Mouse (Mus musculus): ENCODE measurements around the gene Nsun6.
A peak's percentile ranks its signal among the peaks of the same experiment; 100 is the strongest.

The Nsun6 gene

GRCm38 (mm10) chr2:15054945-15055637, at the start of gene Nsun6:
TSS of gene Nsun6 (minus strand) at chr2:15055069.
- peak; percentile 98 for DNase-seq

GRCm38 (mm10) chr2:15104386-15104785, 49.5 kb upstream of the Nsun6 start:
- DNase-seq = no peak

DNA sequence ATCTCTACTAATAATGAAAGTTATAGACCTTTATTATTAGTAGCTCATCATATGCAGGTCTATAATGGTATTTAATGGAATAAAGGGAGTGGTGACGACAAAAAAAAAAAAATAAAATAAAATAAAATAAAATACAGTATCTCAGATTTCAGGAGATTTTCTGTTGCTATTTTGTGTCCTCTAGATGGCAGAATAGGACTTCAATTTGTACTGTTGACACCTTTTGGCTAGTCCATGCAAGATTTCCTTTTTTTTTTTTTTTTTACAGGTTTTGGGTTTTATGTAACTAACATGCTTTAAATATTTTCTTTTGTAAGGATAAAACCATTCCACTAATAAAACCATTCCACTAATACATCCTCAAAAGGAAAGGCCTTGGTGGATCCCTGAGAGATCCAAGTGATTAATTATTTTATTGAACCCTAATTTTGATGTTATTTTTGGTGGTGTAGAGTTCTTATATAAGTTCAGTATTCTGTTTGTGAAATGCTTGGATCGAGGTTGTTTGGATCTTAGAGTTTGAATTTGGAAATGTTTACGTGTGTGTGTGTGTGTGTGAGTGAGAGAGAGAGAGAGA, 41.7 kb upstream of the Nsun6 start:
- no peak for DNase-seq

- peak; percentile 25 for DNase-seq
Observed at GRCm38 (mm10) chr2:15087308-15087707, 32.4 kb upstream of the Nsun6 start.

DNA sequence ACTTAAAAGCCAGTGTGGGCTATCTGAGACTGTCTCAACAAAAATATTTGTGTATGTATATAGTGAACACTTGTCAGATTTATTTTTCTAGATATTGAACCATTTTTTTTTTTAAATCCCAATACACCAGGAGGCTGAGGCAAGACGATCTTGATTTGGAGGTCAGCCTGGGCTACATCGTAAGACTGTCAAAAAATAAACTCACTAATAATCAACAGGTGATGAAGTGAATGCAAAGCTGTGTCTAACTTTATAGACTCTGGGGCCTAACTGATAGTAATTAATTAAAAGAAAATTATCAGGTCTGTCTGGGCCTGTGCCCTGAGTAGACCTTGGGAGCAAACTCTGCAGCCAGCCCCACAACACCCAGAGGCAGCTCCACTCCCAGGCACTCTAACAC, 28.8 kb upstream of the Nsun6 start:
- no peak for DNase-seq

- DNase-seq = no peak
Observed at GRCm38 (mm10) chr2:15067091-15067490, 12.2 kb upstream of the Nsun6 start.

DNA sequence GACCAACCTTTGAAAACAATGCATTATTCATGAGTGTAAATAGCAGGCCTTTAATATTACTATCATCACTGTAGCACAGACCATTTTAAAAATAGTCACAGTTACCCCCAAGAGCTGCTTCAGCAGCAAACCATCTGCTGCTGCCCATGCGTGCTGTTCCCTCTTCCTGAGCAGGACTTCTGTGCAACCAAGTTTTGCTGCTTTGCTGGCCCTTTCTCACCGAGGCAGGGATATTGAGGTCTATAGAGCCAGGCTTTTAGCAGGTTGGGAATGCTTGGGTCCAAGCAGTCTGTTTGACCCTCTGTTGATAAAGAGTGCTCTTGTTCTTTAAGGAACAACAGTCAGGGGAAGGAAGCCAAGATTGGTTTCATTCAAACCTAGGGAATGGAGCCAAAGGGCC, 10.6 kb upstream of the Nsun6 start:
- no peak for DNase-seq

DNA sequence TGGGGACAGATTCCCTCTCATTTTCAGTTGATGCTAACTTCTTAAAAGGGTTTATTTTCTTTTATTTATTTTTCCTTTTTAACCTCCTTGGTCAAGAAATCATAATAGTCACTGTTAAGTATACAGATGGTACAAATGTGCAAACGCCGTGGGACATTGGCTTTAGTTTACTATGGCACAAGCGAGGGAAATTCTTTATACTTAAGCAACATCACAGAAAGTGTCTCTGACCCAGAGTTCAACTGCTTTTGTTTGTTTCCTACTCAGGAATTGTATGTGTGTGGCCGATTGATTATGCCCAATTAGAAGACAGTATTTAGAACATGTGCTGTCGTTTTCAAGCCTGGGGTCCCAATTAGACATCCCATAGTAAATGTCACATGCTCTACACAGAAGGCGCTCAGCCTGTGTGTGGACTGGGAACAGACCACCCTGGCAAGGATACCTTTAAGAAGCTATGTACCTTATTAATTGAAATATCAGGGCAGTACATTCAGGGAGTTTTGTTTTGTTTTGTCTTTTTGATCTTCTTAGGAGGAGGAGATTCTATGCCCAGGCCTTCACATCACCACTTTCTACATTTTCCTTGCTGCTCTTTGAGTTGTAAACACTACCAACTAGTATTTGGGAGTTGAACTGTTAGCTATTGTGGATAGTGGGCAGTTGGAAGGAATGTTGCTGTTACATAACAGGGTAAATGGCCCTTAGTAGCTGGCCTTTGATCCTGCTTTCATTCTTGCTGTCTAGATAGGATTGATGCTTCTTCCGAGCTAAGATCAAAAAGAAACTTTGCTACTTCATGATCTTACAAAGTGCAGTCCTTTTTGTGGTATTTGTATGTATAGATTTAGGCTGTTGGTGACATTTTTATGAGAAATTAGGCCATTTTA, 9.8 kb upstream of the Nsun6 start:
- DNase-seq = peak; percentile 23

DNA sequence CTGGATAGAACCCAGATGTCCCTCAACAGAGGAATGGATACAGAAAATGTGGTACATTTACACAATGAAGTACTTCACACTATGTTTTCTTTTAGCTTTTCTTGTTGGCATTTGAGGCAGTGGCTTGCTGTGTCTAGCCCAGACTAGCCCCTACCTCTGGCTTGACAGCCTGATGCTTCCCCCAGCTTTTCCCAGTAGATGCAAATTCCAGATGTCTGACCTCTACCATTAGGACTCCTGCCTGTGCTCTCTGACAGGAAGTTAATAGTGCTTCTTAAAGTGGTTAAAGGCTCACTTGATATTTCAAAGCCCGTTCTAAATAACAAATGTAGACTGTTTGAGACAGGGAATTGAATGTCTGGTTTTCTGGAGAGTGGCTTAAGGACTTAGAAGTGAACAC, 8.9 kb upstream of the Nsun6 start:
- DNase-seq = no peak

GRCm38 (mm10) chr2:15060856-15061255, 6.0 kb upstream of the Nsun6 start:
- no peak for DNase-seq

DNA sequence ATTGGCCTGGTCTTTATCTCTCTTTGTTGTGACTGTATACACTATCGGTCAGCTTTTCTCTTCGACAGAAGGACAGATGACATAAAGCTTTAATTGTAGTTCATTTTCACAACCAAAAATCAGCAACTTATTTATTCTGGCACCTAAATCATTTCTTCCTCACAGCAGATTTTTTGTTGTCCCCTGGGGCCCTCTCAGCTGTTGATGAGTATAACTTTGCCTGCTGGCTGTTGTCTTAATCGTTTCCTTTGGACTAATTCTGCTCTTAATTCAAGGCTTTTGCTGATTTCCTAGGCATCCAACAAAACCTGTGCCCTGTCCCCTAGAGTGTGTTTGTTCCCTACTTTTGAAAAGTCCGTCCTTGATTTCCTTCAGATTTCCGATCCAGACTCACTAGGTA, 3.4 kb upstream of the Nsun6 start:
- DNase-seq = no peak

DNA sequence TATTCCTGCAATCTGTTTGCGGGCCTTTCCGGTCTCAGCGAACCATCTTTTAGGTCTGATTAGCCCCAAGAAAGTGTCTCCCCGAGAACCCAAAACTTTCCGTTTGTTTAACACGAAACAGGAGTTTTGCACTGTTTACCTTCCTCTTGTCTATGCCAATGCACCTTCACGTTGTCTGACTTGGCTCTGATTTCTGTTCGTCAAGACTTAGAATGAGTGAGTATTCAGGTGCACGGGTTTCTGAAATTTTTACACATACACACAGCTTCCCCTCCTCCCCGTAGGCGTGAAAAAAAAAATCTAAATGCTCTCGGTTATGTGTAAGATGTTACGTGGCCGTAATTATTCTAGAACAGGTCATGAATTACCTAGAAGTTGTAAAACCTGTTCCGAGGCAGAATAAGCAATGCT, 877 bp upstream of the Nsun6 start:
- peak; percentile 51 for DNase-seq

GRCm38 (mm10) chr2:15054496-15054895, 373 bp downstream of the Nsun6 start:
- DNase-seq = no peak

GRCm38 (mm10) chr2:15049117-15049873, 5.6 kb downstream of the Nsun6 start, which contains the start of gene Arl5b:
TSS of gene Arl5b (plus strand) at chr2:15049395.
- DNase-seq = peak; percentile 98

DNA sequence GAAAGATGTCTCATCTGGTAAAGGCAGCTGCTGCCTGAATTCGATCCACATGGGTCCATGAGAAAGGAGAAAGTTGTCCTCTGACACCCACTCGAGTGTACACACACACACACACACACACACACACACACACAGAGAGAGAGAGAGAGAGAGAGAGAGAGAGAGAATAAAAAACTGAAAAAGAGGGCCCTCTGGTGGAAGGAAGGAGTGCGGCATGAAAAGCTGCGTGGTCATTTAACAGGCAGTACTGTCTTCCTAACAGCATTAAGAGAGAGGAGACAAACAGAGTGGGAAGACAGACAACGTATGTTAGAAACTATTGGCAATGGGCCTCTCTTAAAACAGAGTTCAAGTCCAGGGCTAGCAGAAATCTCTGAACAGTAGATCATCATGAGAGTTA, 14.5 kb downstream of the Nsun6 start:
- DNase-seq = peak; percentile 63

GRCm38 (mm10) chr2:15038705-15039104, 16.2 kb downstream of the Nsun6 start:
- DNase-seq = peak; percentile 85

DNA sequence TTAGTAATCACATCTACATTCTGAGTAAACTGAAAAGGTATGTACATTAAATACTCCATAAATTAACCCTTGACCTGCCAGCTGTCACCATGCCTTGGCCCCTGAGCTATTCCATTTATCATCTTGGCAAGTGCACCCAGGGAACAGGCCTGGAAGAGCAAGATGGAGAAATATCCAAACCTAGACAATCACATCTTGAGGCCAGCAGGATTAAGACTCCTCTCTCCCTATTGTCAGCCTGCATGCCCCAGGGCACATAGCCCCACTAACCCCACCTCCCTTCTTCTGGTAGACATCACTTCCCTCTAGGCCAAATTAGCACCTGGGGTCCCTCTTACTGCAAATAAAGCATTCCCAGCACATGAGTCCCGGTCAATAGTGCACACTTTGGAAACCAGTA, 27.1 kb downstream of the Nsun6 start:
- no peak for DNase-seq

GRCm38 (mm10) chr2:15026817-15027216, 28.1 kb downstream of the Nsun6 start:
- peak; percentile 45 for DNase-seq

GRCm38 (mm10) chr2:15008072-15008471, 46.8 kb downstream of the Nsun6 start:
- no peak for DNase-seq

DNA sequence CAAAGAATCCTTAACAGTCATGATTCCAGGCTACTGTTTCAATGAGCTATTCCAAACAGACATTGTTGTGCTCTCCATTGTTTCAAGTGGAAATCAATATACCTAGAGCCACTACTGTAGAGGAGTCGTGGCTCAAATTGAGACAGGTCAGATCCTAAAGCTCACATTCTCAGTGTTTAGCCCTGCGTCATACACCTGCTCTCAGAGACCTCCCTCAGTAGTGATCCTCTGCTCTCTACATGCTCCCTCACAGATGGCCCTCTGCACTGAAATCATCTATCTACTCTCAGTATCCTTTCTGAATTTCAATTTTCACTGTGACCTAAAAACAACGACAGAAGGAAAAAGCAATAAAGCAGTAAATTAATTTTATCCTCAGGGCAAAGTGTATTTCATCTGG, 47.3 kb downstream of the Nsun6 start:
- no peak for DNase-seq

DNA sequence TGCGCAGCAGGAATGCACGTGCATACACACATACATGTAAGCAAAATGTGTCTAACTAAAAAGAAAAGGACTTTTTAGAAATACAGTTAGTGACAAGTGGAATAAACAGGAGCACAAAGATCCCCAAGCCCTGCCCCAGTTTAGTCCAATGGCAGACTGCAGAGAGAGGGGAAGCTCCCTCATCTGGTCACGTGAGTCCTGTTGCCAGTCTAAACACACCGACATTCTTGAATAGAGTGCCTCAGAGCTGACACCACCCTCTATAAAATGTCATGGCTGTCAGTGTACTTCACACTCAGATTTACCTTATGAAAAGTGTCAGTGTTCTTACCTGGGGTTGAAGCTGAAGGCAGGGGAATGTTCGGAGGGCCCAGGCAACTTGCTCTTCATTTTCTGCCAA, 57.0 kb downstream of the Nsun6 start:
- DNase-seq = peak; percentile 18

DNA sequence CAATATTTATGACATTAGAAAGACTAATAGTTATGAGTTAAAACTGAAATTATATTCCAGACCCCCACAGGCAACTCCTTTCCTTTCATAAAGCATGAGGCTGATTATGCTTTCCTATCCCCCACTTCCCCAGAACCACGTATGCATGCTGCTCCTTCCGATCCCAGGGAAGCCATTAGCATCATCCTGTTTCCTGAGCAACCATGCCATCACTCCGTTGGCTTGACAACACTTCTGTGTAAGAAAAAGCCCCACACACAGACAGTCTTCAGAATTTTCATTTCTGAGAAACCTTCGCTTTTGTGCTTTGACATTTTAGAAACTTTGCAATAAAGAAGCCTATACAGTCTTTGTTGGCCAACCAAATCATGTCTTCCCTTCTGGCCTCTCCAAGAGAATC, 58.8 kb downstream of the Nsun6 start:
- no peak for DNase-seq

DNA sequence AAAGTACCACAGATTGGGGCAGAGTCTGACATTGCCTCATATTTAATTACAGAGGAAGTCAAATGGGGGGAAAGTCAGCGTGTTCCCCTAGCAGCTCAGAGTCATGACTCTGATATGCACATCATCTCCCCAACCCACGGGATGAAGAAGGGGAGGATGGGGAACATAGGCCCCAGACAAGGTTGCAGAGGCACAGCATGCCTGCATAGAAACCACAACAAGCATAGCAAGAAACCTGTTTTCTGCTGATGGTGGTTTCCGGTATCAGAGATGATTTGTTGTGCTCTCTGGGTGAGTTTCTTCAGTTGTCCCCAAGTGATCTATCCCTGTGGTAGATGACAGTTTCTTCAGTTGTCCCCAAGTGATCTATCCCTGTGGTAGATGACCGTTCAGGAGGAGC, 62.3 kb downstream of the Nsun6 start:
- DNase-seq = no peak

Measured in lung, postnatal 36 days (tissue).